Mouse (Mus musculus) CD4-positive helper T cell, adult 2 months (primary cell): Measurements from ENCODE around the gene Strbp.
"Not testable (repeated sequence)": the region's sequence is repeated elsewhere in the genome, so short reads cannot be mapped to it uniquely, and the experiment has no call there.

Source experiments
- DNase-seq: peaks from one replicate; pipeline ENCODE4 v3.0.0-alpha.2; 2012; ENCODE audit warnings: low read depth, missing footprints, low spot score

Gene Strbp

GRCm38 (mm10) chr2:37527587-37527986 lies 176.1 kb downstream of the Strbp start:
- no peak for DNase-seq

- no peak for DNase-seq
Measured at GRCm38 (mm10) chr2:37519286-37519640, 184.4 kb downstream of the Strbp start.

GRCm38 (mm10) chr2:37518561-37519285 lies 184.9 kb downstream of the Strbp start:
- no peak for DNase-seq

- DNase-seq = no peak
Measured at GRCm38 (mm10) chr2:37516922-37517462, 186.7 kb downstream of the Strbp start.

GRCm38 (mm10) chr2:37516030-37516710 lies 187.5 kb downstream of the Strbp start, which contains the start of gene Gpr21:
Gene Gpr21, plus strand, starts transcription at chr2:37516332.
- DNase-seq = no peak

- DNase-seq = no peak
Measured at GRCm38 (mm10) chr2:37511134-37511901, 192.3 kb downstream of the Strbp start.

GRCm38 (mm10) chr2:37505856-37506255 lies 197.8 kb downstream of the Strbp start:
- not testable (repeated sequence) for DNase-seq

GRCm38 (mm10) chr2:37497321-37497720 lies 206.3 kb downstream of the Strbp start:
- DNase-seq = no peak

GRCm38 (mm10) chr2:37488956-37489355 lies 214.7 kb downstream of the Strbp start:
- DNase-seq = no peak

- DNase-seq = no peak
Measured at GRCm38 (mm10) chr2:37486408-37486807, 217.3 kb downstream of the Strbp start.

- DNase-seq = peak; percentile 59
Measured at GRCm38 (mm10) chr2:37485370-37485769, 218.3 kb downstream of the Strbp start.

GRCm38 (mm10) chr2:37484165-37484564 lies 219.5 kb downstream of the Strbp start:
- DNase-seq = no peak

- DNase-seq = no peak
Measured at GRCm38 (mm10) chr2:37480039-37480438, 223.6 kb downstream of the Strbp start.

GRCm38 (mm10) chr2:37479559-37479958 lies 224.1 kb downstream of the Strbp start:
- DNase-seq = no peak

GRCm38 (mm10) chr2:37466266-37466665 lies 237.4 kb downstream of the Strbp start:
- DNase-seq = no peak

- no peak for DNase-seq
Measured at GRCm38 (mm10) chr2:37460707-37461106, 243.0 kb downstream of the Strbp start.

- no peak for DNase-seq
Measured at GRCm38 (mm10) chr2:37452376-37452760, 251.3 kb downstream of the Strbp start.

- DNase-seq = peak; percentile 97
Measured at GRCm38 (mm10) chr2:37451667-37452375, 251.8 kb downstream of the Strbp start.

- peak; percentile 92 for DNase-seq
Measured at GRCm38 (mm10) chr2:37442611-37443591, 260.8 kb downstream of the Strbp start, which contains the start of the genes Zbtb26, Zbtb6 and Rabgap1. Gene Zbtb26, minus strand, starts transcription at chr2:37443135. Gene Zbtb6, minus strand, starts transcription at chr2:37443171. Gene Rabgap1, plus strand, starts transcription at chr2:37443279.
